Mouse (Mus musculus): ENCODE measurements around the gene Lbx2. TPM values are rescaled to one million over a fixed set of nuclear protein-coding genes. Genes with fewer than 3 reads are reported as not detected.

Lbx2 gene
- polyA plus RNA-seq, 1 experiment from 2014 or later, result 0.73 TPM

- 78% methylated on average over 5 of the region's 5 CpGs for WGBS
- peaks cover 8% of the 10 kb centered on the region for H3K4me1 ChIP-seq (ENCODE audit: control insufficient read depth, insufficient read depth, low read length)
- H3K27ac ChIP-seq (replicated peaks; ENCODE audit: low read depth, low read length), result no peak overlapping the region
These were observed 36.8 kb downstream of the Lbx2 start for GRCm38 (mm10) chr6:83122961-83123360.

DNA sequence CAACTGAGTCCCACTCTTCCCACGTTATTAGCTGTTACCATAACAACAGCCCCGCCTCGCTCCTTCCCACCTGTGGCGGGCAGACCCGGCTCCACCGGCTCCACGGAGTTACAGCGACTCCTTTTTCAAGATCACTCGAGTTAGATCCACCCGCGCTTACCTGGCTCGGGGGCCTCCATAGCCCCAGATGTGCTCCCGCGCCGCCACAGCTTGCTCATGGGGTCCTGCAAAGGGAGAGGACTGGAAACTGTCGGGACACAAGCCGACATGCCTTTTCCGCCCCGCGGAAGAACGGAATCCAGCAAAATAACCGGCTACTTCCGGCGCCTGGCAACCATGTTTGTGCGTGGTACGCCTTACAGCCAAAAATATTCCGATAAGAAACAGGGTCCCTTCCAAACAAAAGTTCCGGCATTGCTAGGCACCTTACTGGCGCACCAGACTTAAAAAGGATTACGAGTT, 38.7 kb downstream of the Lbx2 start:
- H3K4me1 ChIP-seq (ENCODE audit: control insufficient read depth, insufficient read depth, low read length), result peaks cover 5% of the 10 kb centered on the region
- peak overlapping the region; percentile 76 for H3K9ac ChIP-seq (replicated peaks; ENCODE audit: low read length)
- H3K27me3 ChIP-seq (ENCODE audit: control insufficient read depth, insufficient read depth, low read length), result no peaks in the 10 kb centered on the region
- peak overlapping the region; percentile 82 for H3K4me2 ChIP-seq (ENCODE audit: low read depth, low read length)
- no peak overlapping the region for H3K27ac ChIP-seq (replicated peaks; ENCODE audit: low read depth, low read length)
- no peak for ATAC-seq (replicated peaks; ENCODE audit: insufficient number of reproducible peaks, low FRiP score, low TSS enrichment, low read depth)
- WGBS, result under 1% methylated on average over 30 of the region's 30 CpGs
- H3K4me3 ChIP-seq (ENCODE audit: low read depth, low read length), result peak overlapping the region; percentile 74
- H3K36me3 ChIP-seq (replicated peaks; ENCODE audit: control insufficient read depth, insufficient read depth, low read depth, low read length), result no peaks in the 10 kb centered on the region
- peak; percentile 98 for DNase-seq (ENCODE audit: low spot score)
- no peaks in the 10 kb centered on the region for H3K9me3 ChIP-seq (replicated peaks; ENCODE audit: control insufficient read depth, low read length)

More at GRCm38 (mm10) chr6:83122961-83123360, 36.8 kb downstream of the Lbx2 start:
- Histone ChIP-seq H3K4me2 (ENCODE audit: low read depth, low read length) (peak overlapping the region; percentile 97), H3K9me3 (replicated peaks; ENCODE audit: control insufficient read depth, low read length) (no peaks in the 10 kb centered on the region), H3K9ac (replicated peaks; ENCODE audit: low read length) (peak overlapping the region; percentile 98), H3K36me3 (replicated peaks; ENCODE audit: control insufficient read depth, insufficient read depth, low read depth, low read length) (no peaks in the 10 kb centered on the region; the same call in 1 of the 2 replicates), H3K4me3 (ENCODE audit: low read depth, low read length) (no peak overlapping the region; the same call in 1 of the 2 replicates), H3K27me3 (ENCODE audit: control insufficient read depth, insufficient read depth, low read length) (no peaks in the 10 kb centered on the region)
- ATAC-seq (replicated peaks; ENCODE audit: insufficient number of reproducible peaks, low FRiP score, low TSS enrichment, low read depth), result no peak
- no peak for DNase-seq (ENCODE audit: low spot score)

DNA sequence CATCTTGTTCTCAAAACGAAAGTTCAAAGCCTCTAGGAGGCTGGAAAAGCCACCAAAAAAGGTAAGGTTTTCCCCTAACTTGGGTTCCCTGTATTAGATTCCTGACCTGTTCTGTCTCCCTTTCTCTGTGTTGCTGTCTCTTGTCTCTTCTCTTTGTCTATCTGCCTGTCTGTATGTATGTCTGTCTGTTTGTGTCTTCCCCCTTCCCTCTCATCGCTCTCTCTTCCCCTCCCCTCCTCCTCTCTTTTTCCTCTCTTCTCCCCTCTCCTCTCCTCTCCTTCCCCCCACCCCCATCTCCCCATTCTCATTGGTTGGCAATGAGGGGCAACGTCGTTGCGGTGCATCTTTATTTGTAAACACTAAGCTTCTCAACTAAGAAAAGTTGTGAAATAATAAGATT, 39.2 kb downstream of the Lbx2 start, which contains the start of gene Ino80b:
Ino80b (minus strand) TSS at position 101 of the 400 bp plus-strand sequence.
- peak within 1 kb of the TSS; percentile 76 for H3K9ac ChIP-seq (replicated peaks; ENCODE audit: low read length)
- 15% methylated on average over 5 of the region's 5 CpGs for WGBS
- H3K4me3 ChIP-seq (ENCODE audit: low read depth, low read length), result peak within 1 kb of the TSS; percentile 74
- peak within 1 kb of the TSS; percentile 82 for H3K4me2 ChIP-seq (ENCODE audit: low read depth, low read length)
- H3K4me1 ChIP-seq (ENCODE audit: control insufficient read depth, insufficient read depth, low read length), result peaks cover 3% of the 10 kb centered on the region
- H3K36me3 ChIP-seq (replicated peaks; ENCODE audit: control insufficient read depth, insufficient read depth, low read depth, low read length), result no peaks in the 10 kb centered on the region
- ATAC-seq (replicated peaks; ENCODE audit: insufficient number of reproducible peaks, low FRiP score, low TSS enrichment, low read depth), result no peak
- H3K9me3 ChIP-seq (replicated peaks; ENCODE audit: control insufficient read depth, low read length), result no peaks in the 10 kb centered on the region
- H3K27me3 ChIP-seq (ENCODE audit: control insufficient read depth, insufficient read depth, low read length), result no peaks in the 10 kb centered on the region
- no peak within 1 kb of the TSS for H3K27ac ChIP-seq (replicated peaks; ENCODE audit: low read depth, low read length)
- no peak for DNase-seq (ENCODE audit: low spot score)

DNA sequence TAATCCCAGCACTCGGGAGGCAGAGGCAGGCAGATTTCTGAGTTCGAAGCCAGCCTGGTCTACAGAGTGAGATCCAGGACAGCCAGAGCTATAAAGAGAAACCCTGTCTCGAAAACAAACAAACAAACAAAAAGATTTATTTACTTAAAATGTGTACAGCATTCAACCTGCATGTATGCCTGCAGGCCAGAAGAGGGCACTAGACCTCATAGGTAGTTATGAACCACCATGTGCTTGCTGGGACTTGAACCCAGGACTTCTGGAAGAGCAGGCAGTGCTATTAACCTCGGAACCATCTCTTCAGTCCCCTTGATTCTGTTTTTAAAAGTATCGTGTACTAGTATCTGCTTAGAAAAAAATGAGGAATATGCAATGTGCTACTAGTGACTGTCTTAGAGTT, 41.3 kb downstream of the Lbx2 start:
- H3K27me3 ChIP-seq (ENCODE audit: control insufficient read depth, insufficient read depth, low read length), result no peaks in the 10 kb centered on the region
- no peak overlapping the region for H3K4me2 ChIP-seq (ENCODE audit: low read depth, low read length)
- H3K27ac ChIP-seq (replicated peaks; ENCODE audit: low read depth, low read length), result no peak overlapping the region
- ATAC-seq (replicated peaks; ENCODE audit: insufficient number of reproducible peaks, low FRiP score, low TSS enrichment, low read depth) (no peak), DNase-seq (ENCODE audit: low spot score) (no peak)
- WGBS, result 96% methylated on average over 5 of the region's 5 CpGs
- no peak overlapping the region for H3K9ac ChIP-seq (replicated peaks; ENCODE audit: low read length)
- H3K9me3 ChIP-seq (replicated peaks; ENCODE audit: control insufficient read depth, low read length), result no peaks in the 10 kb centered on the region
- peaks cover 3% of the 10 kb centered on the region for H3K4me1 ChIP-seq (ENCODE audit: control insufficient read depth, insufficient read depth, low read length)
- H3K4me3 ChIP-seq (ENCODE audit: low read depth, low read length), result no peak overlapping the region
- H3K36me3 ChIP-seq (replicated peaks; ENCODE audit: control insufficient read depth, insufficient read depth, low read depth, low read length), result no peaks in the 10 kb centered on the region

DNA sequence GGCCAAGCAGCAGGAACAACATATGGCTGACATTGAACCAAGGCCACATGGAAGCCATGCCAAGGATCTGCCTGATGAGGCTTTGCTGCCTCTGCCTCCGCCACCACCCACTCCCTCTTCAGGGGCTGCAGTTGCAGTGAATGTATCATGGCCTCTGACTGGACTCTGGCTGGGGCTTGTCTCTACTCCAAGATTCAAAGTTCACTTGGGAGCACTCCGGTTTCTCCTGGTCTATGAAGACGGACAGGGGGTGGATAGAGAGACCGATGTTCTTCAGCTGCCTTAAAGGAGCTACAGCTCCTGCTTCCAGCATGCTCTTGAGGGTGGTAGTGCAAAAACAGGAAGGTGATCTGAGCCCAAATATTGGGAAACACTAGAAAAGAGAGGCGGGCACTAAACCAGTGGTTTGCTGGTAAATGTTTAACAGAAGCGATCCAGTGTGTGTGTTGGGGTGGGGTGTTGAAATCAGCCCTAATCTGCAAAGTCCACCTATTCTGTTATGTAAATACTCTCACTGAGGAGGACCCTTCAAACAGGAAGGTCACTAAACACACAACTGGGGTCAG, 45.4 kb downstream of the Lbx2 start:
- Histone ChIP-seq H3K4me2 (ENCODE audit: low read depth, low read length) (no peak overlapping the region), H3K27me3 (ENCODE audit: control insufficient read depth, insufficient read depth, low read length) (no peaks in the 10 kb centered on the region), H3K4me3 (ENCODE audit: low read depth, low read length) (no peak overlapping the region), H3K4me1 (ENCODE audit: control insufficient read depth, insufficient read depth, low read length) (no peaks in the 10 kb centered on the region; the same call in none of the 2 replicates), H3K27ac (replicated peaks; ENCODE audit: low read depth, low read length) (no peak overlapping the region), H3K36me3 (replicated peaks; ENCODE audit: control insufficient read depth, insufficient read depth, low read depth, low read length) (no peaks in the 10 kb centered on the region), H3K9me3 (replicated peaks; ENCODE audit: control insufficient read depth, low read length) (no peaks in the 10 kb centered on the region), H3K9ac (replicated peaks; ENCODE audit: low read length) (no peak overlapping the region)
- ATAC-seq (replicated peaks; ENCODE audit: insufficient number of reproducible peaks, low FRiP score, low TSS enrichment, low read depth) (no peak), DNase-seq (ENCODE audit: low spot score) (no peak)
- WGBS, result 78% methylated on average over 6 of the region's 6 CpGs

- ATAC-seq (replicated peaks; ENCODE audit: insufficient number of reproducible peaks, low FRiP score, low TSS enrichment, low read depth) (no peak), DNase-seq (ENCODE audit: low spot score) (no peak)
- no peak overlapping the region for H3K27ac ChIP-seq (replicated peaks; ENCODE audit: low read depth, low read length)
- WGBS, result 88% methylated on average over 9 of the region's 9 CpGs
- H3K4me2 ChIP-seq (ENCODE audit: low read depth, low read length), result no peak overlapping the region
- no peaks in the 10 kb centered on the region for H3K36me3 ChIP-seq (replicated peaks; ENCODE audit: control insufficient read depth, insufficient read depth, low read depth, low read length)
- no peak overlapping the region for H3K4me3 ChIP-seq (ENCODE audit: low read depth, low read length)
- no peaks in the 10 kb centered on the region; the same call in none of the 2 replicates for H3K4me1 ChIP-seq (ENCODE audit: control insufficient read depth, insufficient read depth, low read length)
- no peak overlapping the region for H3K9ac ChIP-seq (replicated peaks; ENCODE audit: low read length)
- no peaks in the 10 kb centered on the region for H3K27me3 ChIP-seq (ENCODE audit: control insufficient read depth, insufficient read depth, low read length)
- no peaks in the 10 kb centered on the region for H3K9me3 ChIP-seq (replicated peaks; ENCODE audit: control insufficient read depth, low read length)
These were observed 46.2 kb downstream of the Lbx2 start for GRCm38 (mm10) chr6:83132176-83132919.

DNA sequence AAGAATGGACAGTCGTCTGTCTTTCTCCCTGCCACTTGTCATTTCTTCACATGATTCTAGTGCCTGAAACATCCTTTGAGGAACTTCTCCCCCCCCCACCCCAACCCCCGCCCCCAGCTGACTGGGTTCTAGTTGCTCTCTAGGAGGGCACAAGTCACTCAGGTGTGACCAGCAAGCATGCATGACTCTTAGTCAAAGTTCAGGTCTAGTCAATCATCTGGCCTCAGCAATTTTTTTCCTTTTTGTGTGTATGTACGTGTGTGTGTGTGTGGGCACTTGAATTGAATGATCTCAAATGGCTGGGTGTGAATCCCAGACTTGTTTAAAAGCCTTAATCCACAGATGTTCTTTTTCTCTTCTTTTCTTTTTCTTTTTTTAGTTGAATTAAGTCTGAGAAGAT, 48.1 kb downstream of the Lbx2 start:
- DNase-seq (ENCODE audit: low spot score), result no peak
- ATAC-seq (replicated peaks; ENCODE audit: insufficient number of reproducible peaks, low FRiP score, low TSS enrichment, low read depth), result no peak
- H3K36me3 ChIP-seq (replicated peaks; ENCODE audit: control insufficient read depth, insufficient read depth, low read depth, low read length), result no peaks in the 10 kb centered on the region
- H3K9me3 ChIP-seq (replicated peaks; ENCODE audit: control insufficient read depth, low read length), result no peaks in the 10 kb centered on the region
- no peak overlapping the region for H3K4me3 ChIP-seq (ENCODE audit: low read depth, low read length)
- H3K9ac ChIP-seq (replicated peaks; ENCODE audit: low read length), result no peak overlapping the region
- no peak overlapping the region for H3K27ac ChIP-seq (replicated peaks; ENCODE audit: low read depth, low read length)
- H3K4me2 ChIP-seq (ENCODE audit: low read depth, low read length), result no peak overlapping the region
- peaks cover 2% of the 10 kb centered on the region for H3K4me1 ChIP-seq (ENCODE audit: control insufficient read depth, insufficient read depth, low read length)
- 80% methylated on average over 3 of the region's 3 CpGs for WGBS
- H3K27me3 ChIP-seq (ENCODE audit: control insufficient read depth, insufficient read depth, low read length), result no peaks in the 10 kb centered on the region

DNA sequence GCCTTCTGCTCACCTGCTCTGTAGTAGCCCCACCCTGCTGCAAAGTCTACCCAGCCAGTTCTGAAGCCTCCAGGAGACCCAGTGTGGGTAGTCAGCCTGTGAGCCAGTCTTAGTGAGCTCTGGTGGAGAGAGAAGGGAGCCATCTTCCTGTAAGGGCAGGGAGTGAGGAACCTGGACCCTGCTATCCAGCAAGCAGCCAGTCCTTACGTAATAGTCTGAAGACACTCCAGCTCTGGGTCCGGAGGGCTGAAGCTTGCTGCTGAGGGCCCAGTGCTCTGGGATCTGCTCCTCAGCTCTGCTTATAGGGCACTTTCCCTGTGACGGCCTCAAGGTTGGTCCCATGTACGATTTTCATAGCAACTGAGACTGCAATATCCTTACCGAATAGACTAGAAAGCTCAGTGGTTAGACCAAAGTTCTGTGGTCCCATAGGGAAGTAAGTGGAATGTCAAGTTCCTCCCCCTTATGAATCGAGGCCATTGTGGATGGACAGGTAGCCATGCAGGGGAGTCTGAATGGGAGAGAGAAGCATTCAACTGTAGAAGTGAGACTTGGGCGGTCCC, 48.9 kb downstream of the Lbx2 start, which contains the start of gene Rtkn:
Rtkn (plus strand) TSS at position 513 of the 563 bp plus-strand sequence.
- Histone ChIP-seq H3K9me3 (replicated peaks; ENCODE audit: control insufficient read depth, low read length) (no peaks in the 10 kb centered on the region), H3K36me3 (replicated peaks; ENCODE audit: control insufficient read depth, insufficient read depth, low read depth, low read length) (no peaks in the 10 kb centered on the region), H3K9ac (replicated peaks; ENCODE audit: low read length) (peak within 1 kb of the TSS; percentile 76), H3K27me3 (ENCODE audit: control insufficient read depth, insufficient read depth, low read length) (no peaks in the 10 kb centered on the region), H3K4me2 (ENCODE audit: low read depth, low read length) (peak within 1 kb of the TSS; percentile 88), H3K4me1 (ENCODE audit: control insufficient read depth, insufficient read depth, low read length) (peaks cover 2% of the 10 kb centered on the region), H3K27ac (replicated peaks; ENCODE audit: low read depth, low read length) (peak within 1 kb of the TSS; percentile 99), H3K4me3 (ENCODE audit: low read depth, low read length) (peak within 1 kb of the TSS; percentile 50)
- WGBS, result 59% methylated on average over 7 of the region's 7 CpGs
- DNase-seq (ENCODE audit: low spot score) (no peak), ATAC-seq (replicated peaks; ENCODE audit: insufficient number of reproducible peaks, low FRiP score, low TSS enrichment, low read depth) (no peak)
